Mouse (Mus musculus) yolk sac, embryonic 10.5 days (tissue): ENCODE results near the gene Arrb1.
"Not testable (repeated sequence)": the region's sequence is repeated elsewhere in the genome, so short reads cannot be mapped to it uniquely, and the experiment has no call there.

Source experiments
- DNase-seq: peaks from one replicate; pipeline ENCODE4 v3.0.0-alpha.2; 2017; ENCODE audit warnings: low spot score

The Arrb1 gene

DNA sequence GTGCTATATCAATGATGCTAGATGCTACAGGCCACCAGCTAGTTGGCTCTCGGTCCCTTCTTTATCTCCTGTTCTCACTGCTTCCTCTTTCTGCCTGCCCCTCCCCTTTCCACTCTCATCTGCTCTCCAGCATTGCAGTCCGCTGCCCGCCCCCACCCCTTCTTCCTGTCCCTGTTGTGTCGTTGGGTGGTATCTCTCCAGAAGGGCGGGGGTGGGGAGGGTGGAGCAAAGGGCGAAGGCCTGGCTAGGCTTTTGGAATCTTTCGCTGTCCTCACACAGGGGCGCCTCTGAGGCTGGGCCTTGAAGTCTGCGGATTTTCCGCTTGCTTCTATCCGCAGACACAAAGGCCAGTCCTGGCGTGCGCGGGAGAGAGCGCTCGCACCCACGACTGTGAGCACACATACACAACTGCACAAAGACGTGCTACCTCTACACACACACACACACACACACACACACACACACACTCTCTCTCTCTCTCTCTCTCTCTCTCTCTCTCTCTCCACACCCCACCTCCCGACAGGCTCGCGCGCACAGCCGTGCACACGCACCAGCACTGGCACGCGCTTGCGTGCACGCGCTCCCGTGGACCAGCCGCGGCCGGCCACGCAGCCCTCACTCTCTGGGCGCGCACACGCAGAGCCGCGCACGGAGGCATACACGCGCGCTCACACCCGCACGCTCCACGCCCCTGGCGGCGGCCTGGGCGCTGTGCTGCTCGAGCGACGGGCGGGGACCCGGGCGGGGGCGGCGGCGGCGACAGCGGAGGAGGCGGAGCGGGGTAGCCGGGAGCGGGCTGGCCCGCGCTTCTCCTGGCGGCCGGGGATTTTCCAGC lies at the start of gene Arrb1:
Gene Arrb1, plus strand, starts transcription at position 566 of the 835 bp plus-strand sequence.
- DNase-seq: peak; percentile 95

- no peak for DNase-seq
These were observed 45.6 kb upstream of the Arrb1 start for GRCm38 (mm10) chr7:99489708-99490107.

GRCm38 (mm10) chr7:99499128-99499527 lies 36.1 kb upstream of the Arrb1 start:
- no peak for DNase-seq

DNA sequence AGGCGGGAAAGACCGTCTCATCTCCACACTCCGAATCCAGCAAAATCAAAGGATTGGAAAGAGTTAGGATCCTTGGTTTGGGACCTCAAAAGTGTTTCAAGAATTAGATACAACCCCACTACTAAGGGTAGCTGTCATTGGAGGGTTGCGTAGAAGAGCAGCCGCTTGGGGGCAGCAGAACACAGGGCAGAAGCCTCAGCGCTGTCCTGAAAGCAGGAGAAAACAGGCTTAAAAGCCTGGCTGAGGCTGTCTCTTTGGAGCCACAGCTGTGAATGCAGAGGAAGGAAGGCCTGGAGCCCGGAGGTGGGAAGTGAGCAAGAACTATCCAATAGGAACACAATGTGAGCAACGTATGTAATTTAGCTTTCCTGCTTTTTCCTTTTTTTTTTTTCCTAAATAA lies 35.1 kb upstream of the Arrb1 start:
- DNase-seq: peak; percentile 70

DNA sequence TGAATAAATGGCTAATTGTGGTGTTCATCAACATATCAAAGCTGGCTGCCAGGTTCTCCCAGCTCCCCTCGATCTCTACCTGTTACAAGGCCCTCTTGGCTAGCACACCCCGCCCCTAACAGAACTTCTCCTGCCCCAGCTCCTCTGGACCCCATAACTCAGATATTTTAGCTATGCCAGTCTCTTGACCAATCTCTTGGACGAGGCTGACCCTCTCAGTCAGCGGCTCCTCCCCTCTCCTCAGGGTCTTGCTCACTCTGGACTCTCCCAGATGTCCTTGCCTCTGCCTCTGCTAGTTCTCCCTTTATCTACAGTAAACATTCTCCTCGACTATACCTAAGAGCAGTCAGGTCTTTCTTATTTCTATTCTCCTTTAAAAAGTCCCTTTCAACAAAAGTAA lies 34.6 kb upstream of the Arrb1 start:
- no peak for DNase-seq

- no peak for DNase-seq
These were observed 34.1 kb upstream of the Arrb1 start for GRCm38 (mm10) chr7:99501148-99501547.

- no peak for DNase-seq
These were observed 30.7 kb upstream of the Arrb1 start for GRCm38 (mm10) chr7:99504556-99504955.

- DNase-seq: not testable (repeated sequence)
These were observed 27.1 kb upstream of the Arrb1 start for GRCm38 (mm10) chr7:99508187-99508586.

DNA sequence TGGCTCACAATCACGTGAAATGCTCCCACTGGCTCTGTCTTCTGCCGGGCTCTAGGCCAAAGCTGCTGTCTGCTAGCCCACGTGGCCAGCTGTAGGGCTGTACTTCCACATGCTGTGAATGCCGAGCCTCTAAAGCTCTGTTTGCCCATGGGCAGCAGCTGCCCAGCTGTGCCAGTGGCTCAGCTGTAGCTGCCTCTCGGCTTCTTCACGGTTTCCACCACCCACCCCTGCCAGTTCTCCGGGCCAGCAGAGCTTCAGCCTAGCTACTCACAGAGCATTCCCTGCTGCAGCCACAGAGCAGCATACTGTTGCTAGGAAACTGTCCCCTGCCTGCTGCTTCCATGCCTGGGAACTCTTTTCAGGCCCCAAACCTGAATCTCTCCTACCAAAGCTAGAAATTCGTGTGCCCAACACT lies 25.2 kb upstream of the Arrb1 start:
- DNase-seq: no peak

- DNase-seq: no peak
These were observed 19.0 kb upstream of the Arrb1 start for GRCm38 (mm10) chr7:99516092-99516813.

DNA sequence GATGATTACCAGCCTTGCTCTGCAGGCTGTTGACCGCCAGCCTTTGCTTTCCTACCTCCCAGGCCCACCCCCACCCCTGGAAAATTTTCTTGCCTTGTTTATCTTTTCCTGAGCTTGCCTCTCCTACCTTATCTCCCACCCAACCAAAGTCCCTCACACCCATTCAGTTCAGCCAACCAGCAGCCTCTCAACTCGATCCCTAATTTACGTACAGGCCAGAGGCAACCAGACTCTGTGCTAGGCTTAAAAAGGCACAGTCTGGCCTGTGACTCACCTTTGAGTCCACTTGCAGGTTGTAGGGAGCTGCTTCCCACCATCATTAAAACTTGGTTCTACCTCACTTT lies 18.5 kb upstream of the Arrb1 start:
- DNase-seq: peak; percentile 56

DNA sequence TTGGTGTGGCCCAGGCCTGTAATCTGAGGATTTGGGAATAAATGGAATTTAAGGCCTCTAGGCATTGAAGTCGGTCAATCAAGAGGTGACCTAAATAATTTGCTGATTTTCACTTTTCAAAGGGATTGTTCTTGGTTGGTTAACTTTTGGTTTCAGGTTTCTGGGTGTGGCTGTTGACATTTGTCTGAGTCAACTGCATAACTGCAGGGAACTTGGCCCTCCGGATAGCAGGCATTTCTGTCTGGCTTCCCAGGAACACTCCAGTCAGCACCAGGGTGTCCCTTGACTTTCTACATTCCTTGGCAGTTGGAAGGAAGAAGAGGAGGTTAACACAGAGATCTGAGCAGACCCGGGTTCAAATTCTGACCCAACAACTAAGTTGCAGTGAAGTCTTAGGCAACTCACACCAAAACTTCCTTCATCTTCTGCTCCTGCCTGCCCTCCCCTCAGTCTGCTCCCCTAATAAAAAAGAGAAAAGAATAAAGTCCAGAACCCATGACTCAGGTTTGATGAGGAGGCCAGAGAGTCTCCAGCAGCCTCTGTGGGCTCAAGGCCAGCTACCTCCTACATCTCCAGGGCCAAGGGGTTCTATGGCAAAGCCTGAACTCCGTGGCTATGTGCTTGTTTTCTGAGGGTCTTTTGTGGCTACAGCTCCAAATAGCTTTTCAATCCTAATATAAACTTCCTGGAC lies 16.2 kb upstream of the Arrb1 start:
- no peak for DNase-seq

- DNase-seq: no peak
These were observed 12.1 kb upstream of the Arrb1 start for GRCm38 (mm10) chr7:99523121-99523520.

DNA sequence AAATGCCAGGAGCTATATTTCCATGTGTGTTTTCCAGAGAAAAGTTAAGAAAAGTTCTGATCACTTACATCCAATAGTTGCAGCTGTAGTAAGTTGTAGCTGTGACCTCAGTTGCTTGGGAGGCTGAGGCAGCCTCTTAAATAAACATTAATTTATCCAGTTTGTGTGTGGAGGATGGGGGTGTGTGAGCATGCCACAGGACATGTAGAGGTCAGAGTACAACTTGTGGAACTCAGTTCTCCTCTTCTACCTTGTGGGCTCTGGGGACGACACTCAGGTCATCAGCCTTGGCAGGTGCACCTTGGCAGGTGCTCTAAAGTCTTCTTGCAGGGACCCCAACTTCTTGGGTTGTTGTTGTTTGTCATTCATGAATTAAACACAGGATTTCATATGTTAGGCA lies 11.4 kb upstream of the Arrb1 start:
- peak; percentile 53 for DNase-seq

DNA sequence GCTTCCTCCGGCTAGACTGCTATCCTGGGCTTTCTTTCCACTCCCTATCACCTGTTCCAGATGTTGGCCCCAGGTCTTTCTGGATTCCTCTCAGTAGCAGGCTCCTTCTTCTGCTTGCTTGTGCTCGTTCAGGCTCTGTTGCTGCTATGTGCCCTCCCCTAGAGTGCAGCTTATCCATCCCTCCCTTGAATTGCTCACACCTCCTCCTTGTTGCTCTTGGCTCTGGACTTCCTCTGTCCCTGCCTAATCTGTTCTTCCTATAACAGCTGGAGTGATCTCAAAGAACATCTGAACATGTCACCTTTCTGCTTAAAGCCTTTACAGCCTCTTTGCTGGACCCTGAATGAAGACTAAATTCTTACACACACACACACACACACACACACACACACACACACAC lies 6.7 kb upstream of the Arrb1 start:
- DNase-seq: no peak

GRCm38 (mm10) chr7:99529410-99529809 lies 5.9 kb upstream of the Arrb1 start:
- no peak for DNase-seq

DNA sequence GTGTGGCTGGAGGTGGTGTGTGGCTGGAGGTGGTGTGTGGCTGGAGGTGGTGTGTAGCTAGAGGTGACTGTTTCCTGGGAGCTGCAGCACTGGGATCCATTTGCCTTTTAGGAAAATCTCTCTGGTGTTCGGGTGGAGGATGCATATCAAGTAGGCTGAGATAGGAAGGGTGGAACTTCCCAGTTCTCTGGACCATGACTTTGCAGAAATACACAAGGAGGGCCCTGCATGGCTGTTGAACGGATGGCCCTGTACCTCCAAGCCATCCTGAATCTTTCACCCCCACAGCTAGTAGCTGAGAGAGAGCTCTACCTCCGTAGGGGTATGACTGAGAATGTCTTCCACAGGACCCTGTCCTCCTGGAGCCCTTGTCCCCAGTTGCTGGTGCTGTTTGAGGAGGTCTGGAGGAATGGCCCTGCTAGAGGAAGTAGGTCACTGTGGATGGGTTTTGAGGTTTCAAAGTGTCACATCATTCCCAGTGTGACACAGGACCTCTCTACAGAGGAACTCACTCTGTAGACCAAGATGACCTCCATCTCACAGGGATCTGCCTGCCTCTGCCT lies 3.8 kb upstream of the Arrb1 start:
- no peak for DNase-seq

DNA sequence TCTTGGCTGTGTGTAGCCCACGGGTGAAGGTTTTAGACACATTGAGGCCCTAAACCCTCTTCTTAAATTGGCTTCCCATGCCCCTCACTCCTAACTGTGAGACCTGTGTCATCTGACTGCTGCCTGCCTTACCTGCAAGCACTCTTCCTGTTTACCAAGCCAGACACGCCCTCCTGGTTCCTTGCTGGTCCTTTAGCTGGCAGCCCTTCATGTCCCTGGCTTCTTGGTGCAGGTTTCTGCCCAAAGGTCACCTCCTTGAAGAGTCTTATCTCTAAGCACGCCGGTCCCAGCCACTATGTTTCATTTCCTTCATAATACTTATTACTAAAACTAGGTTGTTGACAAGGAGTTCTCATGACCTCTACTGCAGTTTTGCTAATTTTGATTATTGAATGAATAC lies 2.7 kb upstream of the Arrb1 start:
- DNase-seq: peak; percentile 44

GRCm38 (mm10) chr7:99533600-99533999 lies 1.7 kb upstream of the Arrb1 start:
- no peak for DNase-seq

DNA sequence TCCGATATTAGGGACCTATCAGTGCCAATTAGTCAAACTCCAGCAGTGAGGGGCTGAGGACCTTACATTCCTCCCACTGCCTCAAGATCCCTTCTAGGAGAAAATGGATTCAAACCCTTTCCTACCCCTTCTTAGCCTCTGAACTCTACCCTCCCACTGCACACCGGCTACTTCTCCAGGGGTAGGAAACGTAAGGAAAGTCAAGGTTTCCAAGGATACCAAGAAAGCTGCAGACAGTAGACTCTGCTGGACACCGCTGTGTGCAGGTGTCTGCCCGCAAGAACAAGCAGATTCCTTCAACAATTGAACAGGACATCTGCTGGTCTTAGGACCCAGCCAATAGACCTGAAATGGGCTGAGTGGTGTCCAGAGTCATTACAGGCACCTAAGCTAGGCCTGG lies 765 bp upstream of the Arrb1 start:
- no peak for DNase-seq

DNA sequence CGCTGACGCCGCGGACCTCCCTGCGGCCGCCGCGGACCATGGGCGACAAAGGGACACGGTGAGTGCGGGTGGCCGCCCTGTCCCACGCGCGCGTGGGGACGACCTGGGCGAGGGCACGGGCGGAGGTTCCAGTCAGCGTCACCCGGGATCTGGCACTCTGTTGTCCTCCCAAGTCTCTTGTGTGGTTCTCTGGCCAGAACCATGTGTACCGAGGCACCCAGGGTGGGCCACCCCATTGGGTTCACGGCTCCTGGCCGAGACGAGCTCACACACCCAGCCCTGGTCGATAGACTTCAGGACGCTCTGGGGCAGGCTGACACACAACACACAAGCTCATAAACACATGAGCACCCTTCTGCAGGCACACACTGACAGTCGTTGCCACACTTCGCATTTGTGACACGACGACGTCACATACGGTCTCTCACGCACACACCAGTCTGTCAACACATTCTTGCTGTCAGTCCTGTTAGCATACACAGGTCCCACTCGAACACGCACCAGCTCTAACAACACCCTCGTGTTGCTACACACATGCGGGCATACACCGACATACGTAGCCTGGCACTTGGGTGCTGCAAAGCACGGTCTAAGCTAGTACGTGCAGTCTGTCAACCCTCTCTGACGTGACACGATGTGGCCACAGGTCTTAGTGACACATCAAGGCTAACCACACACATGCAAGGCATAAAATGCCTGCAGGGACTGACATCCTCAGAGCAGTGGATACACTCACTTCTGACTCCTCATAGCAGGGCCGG lies 655 bp downstream of the Arrb1 start:
- DNase-seq: no peak
